ENCODE assay signal across 23 mouse cellular contexts in the genomic region with DNA sequence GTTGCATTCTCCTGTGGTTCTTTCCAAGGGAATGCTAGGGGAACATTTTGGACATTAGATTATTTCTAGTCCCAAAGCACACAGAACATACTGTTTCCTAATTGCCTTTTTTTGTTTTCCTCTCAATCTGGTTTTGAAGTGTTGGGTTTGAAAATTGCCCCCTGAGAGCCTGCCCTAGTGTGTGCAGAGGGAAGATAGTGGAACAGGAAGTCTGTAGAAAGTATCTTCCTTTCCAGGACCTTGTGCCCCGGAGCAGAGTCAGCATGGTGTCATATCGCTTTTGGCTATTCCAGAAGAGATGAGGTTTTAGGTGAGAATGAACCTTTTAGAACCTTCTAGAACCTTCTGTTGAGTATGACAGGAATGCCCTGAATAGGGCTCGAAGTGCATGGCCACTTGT. TPM values are rescaled to one million over a fixed set of nuclear protein-coding genes. Genes with fewer than 3 reads are reported as not detected.
DNase-seq lines count a peak whose midpoint lies in the region; ATAC-seq and TF ChIP-seq lines count a peak whose summit lies in the region.
"Had no signal": no experiment of that assay in that cellular context is flagged by ENCODE, and none has a peak within 500 bp of the region (broad histone marks: within the 10 kb centered on the region; RNA-seq: fewer than 3 reads in every experiment).

No protein-coding gene starts in this region.

- H3K4me1 ChIP-seq in limb, embryonic 15.5 days, result peaks cover 86% of the 10 kb centered on the region
- H3K4me1 ChIP-seq in limb, embryonic 10.5 days, result peaks cover 87% of the 10 kb centered on the region
- H3K4me1 ChIP-seq in lung, postnatal 0 days (ENCODE audit: insufficient read depth, low read depth, low read length), result peaks cover 15% of the 10 kb centered on the region; the same call in 1 of the 2 replicates
- peaks cover 9% of the 10 kb centered on the region for H3K4me1 ChIP-seq in stomach, postnatal 0 days (replicated peaks; ENCODE audit: control insufficient read depth, insufficient read depth)

- H3K36me3 ChIP-seq in limb, embryonic 15.5 days, result no peaks in the 10 kb centered on the region
- peaks cover 60% of the 10 kb centered on the region for H3K36me3 ChIP-seq in limb, embryonic 10.5 days
- no peaks in the 10 kb centered on the region for H3K36me3 ChIP-seq in lung, postnatal 0 days (ENCODE audit: insufficient read depth, low read length)
- no peaks in the 10 kb centered on the region for H3K36me3 ChIP-seq in stomach, postnatal 0 days (ENCODE audit: control insufficient read depth, insufficient read depth, low read length)
- H3K36me3 ChIP-seq: embryonic facial prominence, embryonic 13.5 days; G1E; hindbrain, embryonic 12.5 days; hindbrain, embryonic 15.5 days had no signal

- no peak for DNase-seq in limb, embryonic 10.5 days (ENCODE audit: low spot score)
- DNase-seq in lung, postnatal 0 days (ENCODE audit: low spot score), result no peak
- DNase-seq in lung, postnatal 4 days, result no peak
- no peak for DNase-seq in stomach, postnatal 0 days (ENCODE audit: low spot score)
- no peak for DNase-seq in urinary bladder, postnatal 14 days (ENCODE audit: low spot score)
- DNase-seq: adrenal gland, adult 2 months; adrenal gland, postnatal 14 days; B cell, adult 2 months; cerebellum, adult 11 months; cerebellum, adult 2 months; cerebellum, adult 9-11 months; cerebellum, postnatal 25 days; forebrain, postnatal 0 days; gastrocnemius, adult 2 months; gastrocnemius, postnatal 14 days; heart, adult 11 months had no signal

- H3K9ac ChIP-seq in limb, embryonic 15.5 days, result no peak overlapping the region
- no peak overlapping the region for H3K9ac ChIP-seq in lung, postnatal 0 days (replicated peaks; ENCODE audit: low read depth)
- no peak overlapping the region for H3K9ac ChIP-seq in stomach, postnatal 0 days (ENCODE audit: low read length)
- H3K9ac ChIP-seq: embryonic facial prominence, embryonic 13.5 days; forebrain, postnatal 0 days; hindbrain, embryonic 12.5 days; hindbrain, embryonic 15.5 days had no signal

- WGBS in limb, embryonic 15.5 days, result 72% methylated on average over 3 of the region's 3 CpGs
- WGBS in limb, embryonic 10.5 days, result 92% methylated on average over 3 of the region's 3 CpGs
- WGBS in lung, postnatal 0 days, result 66% methylated on average over 3 of the region's 3 CpGs
- WGBS in stomach, postnatal 0 days, result 70% methylated on average over 3 of the region's 3 CpGs

- no peak overlapping the region for H3K4me3 ChIP-seq in limb, embryonic 15.5 days
- H3K4me3 ChIP-seq in limb, embryonic 10.5 days, result no peak overlapping the region
- no peak overlapping the region for H3K4me3 ChIP-seq in lung, postnatal 0 days (ENCODE audit: low read depth, low read length)
- H3K4me3 ChIP-seq in stomach, postnatal 0 days (ENCODE audit: low read depth, low read length), result no peak overlapping the region
- H3K4me3 ChIP-seq: embryonic facial prominence, embryonic 13.5 days; gastrocnemius, adult 2 months; hindbrain, embryonic 12.5 days; hindbrain, embryonic 15.5 days had no signal

- no peak for TF ChIP-seq EP300 in lung, postnatal 0 days (IDR thresholded peaks at IDR 0.05)
- TF ChIP-seq EP300 in stomach, postnatal 0 days (optimal IDR thresholded peaks at IDR 0.05), result no peak

- H3K27ac ChIP-seq in limb, embryonic 15.5 days, result peak overlapping the region; percentile 59; the same call in 1 of the 2 replicates
- H3K27ac ChIP-seq in limb, embryonic 10.5 days, result no peak overlapping the region
- peak overlapping the region; percentile 39 for H3K27ac ChIP-seq in lung, postnatal 0 days (ENCODE audit: low read length)
- peak overlapping the region; percentile 78 for H3K27ac ChIP-seq in stomach, postnatal 0 days (replicated peaks)
- H3K27ac ChIP-seq: gastrocnemius, adult 2 months; hindbrain, embryonic 12.5 days; hindbrain, embryonic 15.5 days had no signal

- H3K9me3 ChIP-seq in limb, embryonic 15.5 days, result no peaks in the 10 kb centered on the region
- no peaks in the 10 kb centered on the region for H3K9me3 ChIP-seq in limb, embryonic 10.5 days (replicated peaks)
- no peaks in the 10 kb centered on the region for H3K9me3 ChIP-seq in lung, postnatal 0 days (ENCODE audit: low read length)
- H3K9me3 ChIP-seq in stomach, postnatal 0 days (ENCODE audit: control insufficient read depth, low read length), result no peaks in the 10 kb centered on the region
- H3K9me3 ChIP-seq: embryonic facial prominence, embryonic 13.5 days; G1E; hindbrain, embryonic 12.5 days; hindbrain, embryonic 15.5 days had no signal

- TF ChIP-seq CTCF in lung, postnatal 0 days (IDR thresholded peaks at IDR 0.05), result no peak
- no peak for TF ChIP-seq CTCF in stomach, postnatal 0 days (IDR thresholded peaks at IDR 0.05; ENCODE audit: low read depth)

- no peak overlapping the region for H3K4me2 ChIP-seq in limb, embryonic 15.5 days
- peak overlapping the region; percentile 25; the same call in 1 of the 2 replicates for H3K4me2 ChIP-seq in lung, postnatal 0 days (replicated peaks; ENCODE audit: low read depth, low read length)
- H3K4me2 ChIP-seq in stomach, postnatal 0 days (replicated peaks; ENCODE audit: low read depth), result peak overlapping the region; percentile 29
- H3K4me2 ChIP-seq: heart, embryonic 11.5 days; hindbrain, embryonic 12.5 days; hindbrain, embryonic 15.5 days had no signal

- ATAC-seq in limb, embryonic 15.5 days (ENCODE audit: insufficient number of reproducible peaks, low FRiP score, low TSS enrichment, low read depth), result no peak
- ATAC-seq in lung, postnatal 0 days, result no peak
- no peak for ATAC-seq in stomach, postnatal 0 days (ENCODE audit: low FRiP score, low TSS enrichment)
- ATAC-seq: forebrain, embryonic 14.5 days; forebrain, postnatal 0 days had no signal

- H3K27me3 ChIP-seq in limb, embryonic 15.5 days, result no peaks in the 10 kb centered on the region
- no peaks in the 10 kb centered on the region for H3K27me3 ChIP-seq in limb, embryonic 10.5 days (ENCODE audit: low read depth, poor library complexity, severe bottlenecking)
- no peaks in the 10 kb centered on the region for H3K27me3 ChIP-seq in lung, postnatal 0 days (replicated peaks; ENCODE audit: insufficient read depth, low read length)
- no peaks in the 10 kb centered on the region for H3K27me3 ChIP-seq in stomach, postnatal 0 days (ENCODE audit: control insufficient read depth, insufficient read depth, low read length)
- H3K27me3 ChIP-seq: embryonic facial prominence, embryonic 13.5 days; hindbrain, embryonic 12.5 days; hindbrain, embryonic 15.5 days had no signal

RNA-seq across cellular contexts. Expression of a gene that starts 5.6 kb away (rescaled TPM):
- 285 and 309 TPM in 2 replicates for polyA plus RNA-seq in limb, embryonic 15.5 days (2015; fragmentation: Nextera tagmentation; extraction: Ambion mirVana)
- 245 and 261 TPM in 2 replicates for polyA plus RNA-seq in limb, embryonic 10.5 days (2016; fragmentation: Nextera tagmentation; extraction: Ambion mirVana)
- polyA plus RNA-seq in lung, postnatal 0 days (2015; fragmentation: Nextera tagmentation; extraction: Ambion mirVana), result 303 and 306 TPM in 2 replicates
- polyA plus RNA-seq in stomach, postnatal 0 days (2015; fragmentation: Nextera tagmentation; extraction: Ambion mirVana), result 175 and 194 TPM in 2 replicates
